Mouse (Mus musculus): ENCODE measurements around the gene Pde4d.

Pde4d gene

DNA sequence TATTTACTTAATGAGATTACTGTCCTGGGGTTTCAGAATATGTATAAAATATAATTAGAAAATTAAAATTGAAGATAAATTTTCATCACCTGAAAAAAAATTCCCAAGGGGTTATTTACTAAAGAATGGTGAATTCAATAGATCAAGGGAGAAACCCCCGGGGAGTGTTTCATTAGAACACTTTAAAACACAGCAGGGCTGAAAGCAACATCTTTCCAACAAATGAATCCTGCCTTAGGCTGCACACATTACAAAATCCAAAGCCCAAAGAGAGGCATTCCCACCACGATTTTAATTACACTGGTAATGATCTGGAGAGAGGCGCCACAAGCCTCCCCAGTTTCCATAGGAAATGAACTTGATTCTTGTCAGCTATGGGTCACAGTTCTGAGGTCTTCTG, 1205.6 kb downstream of the Pde4d start:
- no peak for DNase-seq (ENCODE audit: extremely low spot score)

DNA sequence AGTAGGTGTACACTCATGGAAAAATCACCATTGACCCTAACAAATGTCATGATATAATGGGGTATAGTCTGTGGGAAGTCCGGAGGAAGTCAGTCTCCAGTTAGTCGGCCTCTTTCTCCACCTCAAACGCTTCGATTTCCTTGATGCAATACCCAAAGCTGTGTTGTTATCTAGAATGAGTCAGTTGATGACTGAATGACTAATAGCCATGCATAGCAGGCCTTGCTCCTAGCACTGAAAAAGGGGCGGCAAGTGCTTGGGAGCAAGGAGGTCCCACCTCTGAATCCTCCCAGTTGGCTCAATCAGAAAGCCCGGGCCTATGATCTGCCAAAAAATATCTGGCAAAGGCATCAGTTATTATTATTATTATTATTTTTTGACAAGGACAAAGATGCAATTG, 1209.4 kb downstream of the Pde4d start:
- no peak for DNase-seq (ENCODE audit: extremely low spot score)

DNA sequence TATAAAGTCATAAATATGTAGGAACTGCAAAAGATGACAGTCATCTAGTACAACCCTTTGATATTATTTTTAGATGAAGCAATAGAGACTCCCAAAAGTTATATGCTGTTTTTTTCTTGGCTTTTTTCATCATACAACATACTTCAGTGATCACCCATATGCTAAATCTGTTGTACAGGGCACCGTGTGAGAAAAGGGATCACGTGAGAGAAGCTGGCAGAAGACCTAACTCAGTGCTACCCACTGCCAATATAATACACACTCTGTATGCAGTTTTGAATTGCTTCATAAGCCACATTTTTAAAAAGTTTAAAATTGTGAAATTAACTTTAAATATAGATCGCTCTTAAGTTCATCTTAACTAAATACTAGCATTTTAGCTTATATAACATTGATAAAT, 1211.6 kb downstream of the Pde4d start:
- no peak for DNase-seq (ENCODE audit: extremely low spot score)

DNA sequence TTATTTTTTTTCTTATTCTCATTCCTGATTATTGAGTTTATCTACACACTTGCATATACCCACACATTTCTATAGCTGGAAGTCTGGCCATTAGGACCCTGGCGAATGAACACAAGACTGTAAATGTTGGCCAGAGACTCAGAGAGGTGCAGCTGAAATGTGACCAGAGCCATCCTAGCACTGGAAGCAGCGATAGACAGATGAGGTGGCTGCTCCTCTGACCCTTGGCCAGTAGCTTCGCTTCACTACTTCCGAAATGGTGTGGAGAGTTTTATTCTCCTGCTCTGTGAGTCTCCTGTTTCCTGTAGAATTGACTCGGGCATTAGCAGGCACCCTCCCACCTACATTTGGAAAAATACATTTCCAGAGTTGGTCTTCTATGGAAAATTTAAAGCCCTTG, 1212.4 kb downstream of the Pde4d start:
- no peak for DNase-seq (ENCODE audit: extremely low spot score)

DNA sequence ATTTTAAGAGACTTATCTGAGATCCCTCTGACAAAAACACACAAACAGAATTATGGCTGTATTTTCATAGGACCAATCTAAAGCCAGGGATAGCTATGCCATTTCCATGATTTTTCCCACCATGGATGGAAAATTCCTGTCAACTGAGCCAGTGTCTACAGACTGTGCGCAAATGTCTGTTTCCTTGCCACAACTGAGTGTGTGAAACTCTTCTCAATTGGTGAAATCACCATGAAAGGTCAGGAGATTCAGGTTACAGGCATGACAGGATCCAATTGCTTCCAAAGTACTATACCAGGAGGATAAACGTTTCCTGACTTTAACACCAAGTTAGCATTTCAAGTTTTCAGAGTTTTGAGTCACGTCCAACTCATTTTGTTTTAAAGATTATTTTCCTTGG, 1213.0 kb downstream of the Pde4d start:
- no peak for DNase-seq (ENCODE audit: extremely low spot score)

DNA sequence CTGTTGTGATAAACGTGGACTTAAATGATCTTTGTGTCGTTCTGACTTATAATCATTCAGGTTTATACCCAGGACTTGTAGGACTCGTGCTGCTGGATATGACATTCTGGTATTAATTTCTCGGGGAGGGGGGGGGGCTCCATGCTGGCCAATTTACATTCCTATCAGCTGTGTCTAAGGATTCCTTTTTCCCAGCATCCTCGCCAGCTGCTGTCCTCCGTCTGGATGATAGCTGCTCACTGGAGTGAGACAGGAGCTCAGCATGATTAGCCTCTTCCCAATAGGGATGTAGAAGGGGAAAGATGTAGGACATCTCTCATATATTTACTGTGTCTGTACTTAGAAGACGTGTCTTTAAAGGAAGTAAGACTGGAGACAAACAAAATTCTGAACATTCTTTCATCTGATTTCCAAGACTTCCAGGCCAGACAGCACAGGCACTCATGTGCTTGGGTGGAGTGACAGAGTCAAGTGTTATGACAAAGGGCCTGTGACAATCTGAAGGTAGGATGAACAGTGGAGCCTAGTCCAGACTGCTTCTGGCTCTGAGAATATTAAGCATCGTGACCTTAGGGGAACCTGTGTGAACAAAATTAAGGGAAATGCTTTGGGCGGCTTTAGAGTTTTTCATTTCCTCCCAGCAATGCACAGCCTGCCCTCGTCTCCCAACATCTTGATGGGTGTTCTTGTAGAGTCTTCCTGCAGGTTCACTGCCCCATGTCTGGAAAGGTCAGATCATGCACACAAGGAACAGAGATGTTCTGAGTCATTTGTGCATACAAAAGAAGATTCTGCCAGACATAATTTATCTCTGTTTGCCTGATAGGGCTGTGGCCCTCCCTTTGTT, 1215.4 kb downstream of the Pde4d start:
- no peak for DNase-seq (ENCODE audit: extremely low spot score)

DNA sequence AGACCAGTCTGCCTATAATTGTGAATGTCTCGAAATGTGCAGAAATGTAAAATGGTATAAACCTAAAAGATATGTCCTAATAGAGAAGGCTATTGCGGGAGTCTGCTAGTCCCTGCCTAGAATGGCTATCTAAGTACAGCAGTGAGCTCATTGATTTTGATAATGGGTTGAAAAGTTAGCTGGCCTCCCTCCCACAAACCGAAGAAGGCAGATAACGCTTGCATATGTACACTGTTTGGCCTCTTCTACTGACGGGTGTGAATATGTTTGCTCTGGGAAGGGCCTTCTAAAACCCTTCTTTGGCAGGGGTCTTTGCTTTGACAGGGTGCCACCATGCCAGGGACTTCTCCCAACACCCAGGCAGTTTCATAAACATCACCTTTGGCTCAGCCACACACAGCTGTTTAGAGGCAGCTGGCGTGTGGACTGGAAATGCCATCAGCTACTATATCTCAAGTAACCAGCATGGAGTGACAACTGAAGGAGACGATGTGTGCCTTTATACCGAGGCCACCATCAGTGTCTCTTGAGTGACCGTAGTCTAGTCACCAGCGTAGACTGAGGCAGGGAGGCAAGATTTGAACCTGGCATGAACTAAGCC, 1216.2 kb downstream of the Pde4d start:
- no peak for DNase-seq (ENCODE audit: extremely low spot score)

DNA sequence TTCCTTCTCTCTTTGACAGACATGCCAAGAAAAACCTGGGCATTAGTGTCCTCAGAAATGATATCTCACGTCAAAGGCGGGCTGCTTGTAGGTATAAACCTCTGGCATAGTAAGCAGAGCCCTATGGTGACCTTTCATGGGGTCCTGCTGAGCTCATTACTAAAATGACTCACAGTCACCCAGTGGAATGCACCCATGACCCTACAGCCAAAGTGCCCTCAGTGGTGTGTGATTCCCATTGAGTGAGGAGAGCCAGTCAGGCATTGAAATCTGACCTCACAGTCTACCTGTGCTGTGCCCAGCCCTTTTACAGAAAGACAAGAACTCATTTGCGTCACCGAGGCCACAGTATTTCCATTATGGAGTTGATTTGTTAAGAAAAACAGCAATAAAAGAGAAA, 1220.2 kb downstream of the Pde4d start:
- DNase-seq (ENCODE audit: extremely low spot score) = no peak

DNA sequence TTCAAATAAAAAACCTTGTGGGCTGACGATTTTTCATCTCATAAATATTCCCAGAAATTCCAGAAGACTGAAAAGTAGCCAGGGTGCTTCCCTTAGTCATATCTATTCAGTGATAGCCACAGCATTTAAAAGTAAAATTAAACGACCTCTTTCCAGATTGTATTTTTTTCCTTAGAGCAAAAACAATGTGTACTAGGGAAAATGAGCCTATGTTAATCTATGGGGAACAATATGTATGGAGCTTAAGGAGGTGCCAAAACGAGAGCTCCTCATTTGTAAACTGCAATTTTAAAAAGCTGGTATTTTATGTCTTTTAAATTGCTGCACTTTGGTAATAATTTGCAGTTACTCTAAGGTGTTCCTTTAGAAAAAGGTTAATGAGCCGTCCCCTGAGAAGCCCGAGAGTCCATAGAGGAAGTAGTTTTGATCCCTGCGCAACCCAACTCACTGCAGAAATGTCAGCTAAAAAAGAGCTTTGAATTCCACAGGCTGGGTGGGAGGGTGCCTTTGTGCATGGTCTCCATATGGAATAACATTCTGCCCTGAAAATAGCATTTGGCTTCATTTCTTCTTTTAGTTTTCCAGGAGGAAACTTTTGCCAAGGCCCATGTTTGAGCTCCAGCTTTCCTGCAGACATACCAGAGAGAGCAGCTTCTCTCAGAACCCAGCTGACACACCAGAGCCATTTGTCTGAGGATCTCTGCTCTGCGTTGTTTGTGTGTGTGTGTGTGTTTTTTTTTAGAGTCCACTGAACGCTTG, 1222.0 kb downstream of the Pde4d start:
- DNase-seq (ENCODE audit: extremely low spot score) = no peak

DNA sequence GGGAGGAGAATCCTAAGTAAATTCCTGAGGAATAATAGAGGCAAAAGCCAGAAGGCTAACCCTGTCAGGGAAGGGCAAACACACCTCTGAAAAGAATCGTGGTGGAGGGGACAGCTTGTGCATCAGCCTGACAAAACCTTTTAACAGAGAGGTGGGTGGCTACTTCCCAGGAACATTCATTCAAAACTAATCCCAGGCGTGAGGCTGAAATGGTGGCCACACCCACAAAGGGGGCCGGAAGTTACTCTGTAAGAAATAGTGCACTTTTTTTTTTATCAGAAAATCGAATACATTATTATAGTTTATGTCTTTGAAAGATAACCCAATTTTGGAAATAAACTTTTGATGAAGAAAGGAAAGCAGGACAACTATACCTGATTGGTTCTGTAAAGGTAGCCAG, 1227.3 kb downstream of the Pde4d start:
- no peak for DNase-seq (ENCODE audit: extremely low spot score)

DNA sequence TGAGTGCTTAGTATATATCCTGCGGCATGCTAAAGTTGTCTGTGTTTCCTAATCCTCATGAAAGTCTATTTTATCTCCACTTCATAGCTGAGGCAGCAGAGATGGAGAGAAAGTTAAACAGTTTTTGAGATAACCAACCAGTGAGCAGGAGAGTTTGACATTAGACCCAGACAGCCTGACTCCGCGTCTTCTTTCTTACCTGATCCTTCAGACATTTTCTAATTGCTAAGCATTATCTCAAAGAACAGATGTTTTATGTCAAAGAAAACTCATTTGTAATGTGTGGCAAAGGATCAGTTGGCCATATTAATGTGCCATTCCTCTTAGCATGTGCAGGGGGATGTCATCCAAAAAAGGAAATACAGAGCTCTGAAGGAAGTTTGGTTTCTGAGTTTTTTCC, 1227.9 kb downstream of the Pde4d start:
- DNase-seq (ENCODE audit: extremely low spot score) = no peak

DNA sequence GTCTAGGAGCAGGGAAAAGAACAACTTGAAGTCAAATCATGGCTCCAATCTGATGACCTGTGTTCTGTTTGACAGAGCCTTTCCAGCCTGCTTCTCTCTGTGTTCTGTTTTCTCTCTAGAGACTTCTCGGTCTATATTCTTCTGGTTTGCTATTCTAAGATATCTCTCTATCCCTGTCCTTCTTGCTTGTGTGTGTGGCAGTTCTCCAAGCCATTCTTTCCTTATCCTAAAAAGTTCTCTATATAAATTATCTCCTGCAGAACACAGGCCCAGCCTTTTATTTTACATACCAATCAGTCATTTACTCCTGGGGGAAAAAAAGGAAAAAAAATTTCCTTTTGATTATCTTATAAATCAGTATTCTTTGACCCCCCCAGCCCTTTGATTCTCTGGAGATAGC, 1229.2 kb downstream of the Pde4d start:
- no peak for DNase-seq (ENCODE audit: extremely low spot score)

DNA sequence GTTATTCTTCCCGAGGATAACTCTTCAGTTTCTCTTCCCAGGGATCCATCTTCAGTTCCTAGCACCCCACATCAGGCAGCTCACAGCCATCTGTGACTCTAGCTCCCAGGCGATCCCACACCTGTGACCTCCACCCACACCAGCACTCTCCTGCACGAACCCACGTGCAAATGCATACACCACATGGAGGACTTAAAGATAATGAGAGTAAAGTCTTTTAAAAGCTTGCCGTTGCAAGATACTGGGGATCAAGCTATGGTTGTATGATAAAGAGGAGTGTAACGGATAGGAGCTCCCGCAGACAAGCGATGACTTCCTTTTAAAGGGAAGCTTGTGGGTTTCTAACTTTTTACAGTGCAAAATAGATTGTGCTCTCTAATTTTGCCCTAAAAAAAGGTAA, 1230.5 kb downstream of the Pde4d start:
- no peak for DNase-seq (ENCODE audit: extremely low spot score)

DNA sequence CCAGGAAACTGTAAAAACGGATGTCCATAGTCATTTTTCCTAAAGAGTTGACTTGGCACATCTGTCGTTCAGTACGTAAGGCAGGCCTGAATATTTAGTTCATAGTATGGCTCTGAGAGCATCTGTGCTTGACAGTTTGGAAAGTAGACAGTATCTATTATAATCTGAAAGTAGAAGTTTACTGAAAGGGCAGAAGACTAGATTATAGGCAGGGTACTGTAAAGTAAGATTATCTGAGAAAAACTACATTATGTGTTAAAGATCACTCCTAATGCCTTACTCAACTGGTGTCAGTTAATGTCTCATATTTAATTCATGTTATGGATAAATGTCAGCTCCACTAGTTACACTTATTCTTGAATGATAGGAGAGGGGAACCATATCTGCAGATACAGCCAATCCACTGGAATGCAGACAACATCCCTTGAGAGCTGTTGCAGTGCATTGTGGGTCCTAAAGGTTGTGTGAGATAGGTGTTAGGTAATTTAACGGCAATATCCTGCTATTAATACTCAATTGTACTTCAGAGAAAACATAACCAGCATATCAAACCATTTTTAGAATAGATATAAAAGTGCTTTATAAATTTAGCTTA, 1232.0 kb downstream of the Pde4d start:
- no peak for DNase-seq (ENCODE audit: extremely low spot score)

DNA sequence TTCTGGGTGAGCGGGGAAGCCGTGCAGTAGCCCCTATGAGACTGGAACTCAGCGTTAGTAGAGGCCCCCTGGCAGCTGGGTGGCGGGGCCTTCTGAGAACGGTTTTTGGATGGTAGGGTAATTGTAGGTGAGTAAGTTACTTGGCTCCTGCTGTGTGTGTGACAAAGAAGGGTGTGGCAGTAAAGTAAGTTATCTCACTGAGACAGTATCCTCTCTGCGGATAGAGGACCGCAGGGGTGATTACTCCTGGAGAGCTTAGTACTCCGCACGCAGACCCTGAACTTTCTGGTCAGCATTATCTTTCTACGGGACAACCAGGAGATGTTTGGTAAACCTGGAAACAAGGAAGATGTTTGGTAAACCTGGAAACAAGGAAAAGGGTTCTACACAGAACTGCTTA, 1233.3 kb downstream of the Pde4d start:
- DNase-seq (ENCODE audit: extremely low spot score) = no peak

DNA sequence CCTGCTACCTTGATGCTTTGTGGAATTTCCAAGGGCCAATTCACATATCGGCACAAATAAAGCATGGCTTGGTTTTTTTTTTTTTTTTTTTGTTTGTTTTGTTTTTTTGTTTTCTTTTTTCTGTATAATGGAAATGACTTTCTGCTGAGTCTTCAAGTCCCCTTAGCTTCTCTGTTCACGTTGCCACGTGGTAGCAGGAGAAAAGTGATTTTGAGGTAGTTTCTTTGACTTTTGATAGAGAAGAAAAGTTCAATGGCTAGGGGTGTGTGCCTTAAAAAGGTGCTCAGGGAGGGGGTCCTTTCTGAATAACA, 1235.2 kb downstream of the Pde4d start:
- no peak for DNase-seq (ENCODE audit: extremely low spot score)

DNA sequence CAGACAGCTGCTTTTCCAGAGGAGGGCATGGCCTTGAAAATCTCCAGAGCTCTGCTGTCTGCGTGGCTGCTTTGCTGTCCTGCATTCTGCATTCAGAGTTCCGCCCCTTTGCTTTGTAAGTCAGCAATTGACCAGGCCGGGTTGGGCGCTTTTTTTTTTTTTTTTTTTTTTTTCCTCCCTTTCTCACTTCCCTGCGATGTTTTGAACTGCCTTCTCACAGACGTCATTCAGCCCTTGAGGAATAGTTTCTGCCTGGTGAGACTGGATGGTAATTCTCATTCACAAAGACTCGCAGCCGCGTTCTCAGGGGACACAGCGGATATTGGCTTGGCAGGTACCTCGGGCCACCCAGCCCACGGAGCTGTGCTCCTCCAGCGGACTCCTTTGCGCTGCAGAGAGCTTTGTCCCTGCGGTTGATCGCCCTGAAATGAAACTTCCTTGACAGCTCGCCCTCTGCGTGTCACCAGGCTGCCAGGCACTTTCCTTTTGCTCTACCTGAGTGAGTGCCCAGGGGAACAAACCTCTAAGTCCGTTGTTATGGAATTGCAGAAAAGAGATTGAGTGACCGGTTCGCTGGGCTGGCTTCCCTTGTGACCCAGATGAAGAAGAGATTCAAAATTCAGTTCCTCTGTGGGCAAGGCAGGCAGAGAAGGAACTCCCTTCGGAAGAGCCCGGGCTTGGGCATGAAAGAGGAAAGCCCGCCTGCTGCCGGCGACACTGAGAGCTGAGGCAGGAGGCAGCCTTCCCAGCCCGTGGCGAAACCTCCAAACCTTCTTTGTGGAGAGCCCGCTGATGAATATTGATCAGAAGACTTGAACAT, 1235.8 kb downstream of the Pde4d start:
- peak; percentile 62 for DNase-seq (ENCODE audit: extremely low spot score)

DNA sequence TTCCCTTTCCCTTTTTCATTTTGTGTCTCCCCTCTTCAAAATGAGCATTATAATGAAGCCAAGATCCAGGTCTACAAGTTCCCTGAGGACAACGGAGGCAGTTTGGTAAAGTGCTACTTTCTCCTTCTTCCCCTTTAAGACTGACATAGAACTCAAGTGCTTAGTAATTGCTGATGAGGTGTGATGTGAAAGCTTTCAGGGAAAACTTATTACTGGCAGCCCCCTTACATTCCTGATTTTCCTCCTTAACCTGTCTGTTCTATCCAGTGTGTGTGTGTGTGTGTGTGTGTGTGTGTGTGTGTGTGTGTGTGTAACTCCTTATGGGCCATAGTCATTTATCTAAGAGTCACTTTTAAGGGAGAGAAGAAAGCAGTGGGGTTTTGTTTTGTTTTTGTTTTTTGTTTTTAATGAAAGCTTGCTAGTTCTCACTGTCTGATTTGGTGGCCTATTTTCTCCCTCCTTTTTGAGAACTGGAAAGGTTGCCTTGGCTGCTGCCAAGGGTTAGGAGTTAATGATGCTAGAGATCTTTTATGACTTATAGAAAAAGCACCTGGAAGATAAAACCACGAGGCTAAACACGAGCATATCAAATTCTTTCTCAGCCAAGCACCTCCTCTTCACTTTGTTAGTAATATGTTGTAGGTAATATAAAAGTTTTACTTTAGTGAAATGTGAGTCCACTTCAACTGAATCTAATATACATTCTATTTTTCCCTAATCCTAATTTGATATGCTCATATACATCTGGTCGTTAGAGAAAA, 1236.5 kb downstream of the Pde4d start:
- no peak for DNase-seq (ENCODE audit: extremely low spot score)

DNA sequence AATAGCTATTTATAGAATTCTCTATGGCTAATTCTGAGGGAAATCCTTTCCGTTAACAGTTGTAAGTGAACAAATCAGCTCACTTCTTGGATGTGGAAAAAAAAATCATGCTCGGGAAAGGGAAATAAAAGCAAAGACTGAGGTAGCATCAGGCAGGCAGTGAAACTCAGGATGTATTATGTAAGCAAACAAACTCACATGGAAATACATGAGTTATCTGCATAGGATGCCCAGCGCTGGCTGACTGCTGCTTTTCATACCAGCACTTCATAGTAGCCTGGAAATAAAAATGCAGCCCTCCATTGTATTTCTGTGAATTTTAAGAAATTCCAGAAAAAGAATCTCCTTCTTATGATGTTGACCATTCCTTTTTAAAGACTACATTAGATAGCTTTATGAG, 1237.2 kb downstream of the Pde4d start:
- DNase-seq (ENCODE audit: extremely low spot score) = no peak

DNA sequence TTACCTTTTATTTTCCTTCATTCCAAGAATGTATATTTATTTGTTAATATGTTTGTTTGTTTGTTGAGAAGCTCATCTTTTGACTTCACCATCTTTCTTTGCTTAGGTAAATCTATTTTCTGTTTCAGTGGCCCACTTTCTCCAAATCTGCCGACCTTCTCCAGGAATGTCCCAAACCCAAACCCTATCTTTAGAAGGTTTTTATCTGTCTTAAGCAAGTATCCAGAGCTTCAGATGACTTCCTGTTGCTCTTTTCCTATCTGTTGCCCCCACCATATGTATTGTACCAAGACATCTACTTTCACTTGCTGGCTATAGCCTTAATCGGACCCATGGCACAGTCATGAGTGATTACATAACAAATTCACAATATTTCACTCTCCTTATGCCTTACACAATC, 1238.4 kb downstream of the Pde4d start:
- no peak for DNase-seq (ENCODE audit: extremely low spot score)

DNA sequence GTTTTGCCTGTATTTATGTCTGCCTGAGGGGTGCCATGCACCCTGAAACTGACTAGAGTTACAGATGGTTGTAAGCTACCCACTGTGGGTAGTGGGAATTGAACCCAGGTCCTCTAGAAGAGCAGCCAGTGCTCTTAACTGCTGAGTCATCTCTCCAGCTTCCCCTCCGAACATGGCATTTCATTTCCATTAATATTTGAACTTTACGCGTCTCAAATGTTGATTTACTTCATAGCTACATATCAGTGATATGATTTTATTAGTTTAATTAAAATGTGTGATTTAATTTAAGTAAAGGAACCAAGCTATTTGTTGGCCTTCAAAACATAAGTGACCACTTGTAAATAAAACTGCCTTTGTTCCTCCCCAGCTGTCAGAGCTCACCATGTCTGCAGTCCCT, 1239.4 kb downstream of the Pde4d start:
- DNase-seq (ENCODE audit: extremely low spot score) = no peak

Measured in embryo, embryonic 9.5 days (tissue).